Mouse (Mus musculus) heart, embryonic 14.5 days (tissue): ENCODE results near the gene Pdpn. TPM values are rescaled to one million over a fixed set of nuclear protein-coding genes. Genes with fewer than 3 reads are reported as not detected.

ENCODE experiments used
- ATAC-seq: fragments of 200-750 bp; cut with Nextera tagmentation; 2 replicates; pipeline ENCODE4 v1.8.0; 2017; ENCODE audit warnings: low read depth, moderate TSS enrichment; ENCODE audit not compliant: insufficient number of reproducible peaks, insufficient read depth, low FRiP score
- H3K27ac ChIP-seq, 2 experiments: fragments of 200-500 bp in 1 of 2; fragments of 300-500 bp in 1 of 2; sonication (generic) in 1 of 2; replicated peaks in 1 of 2; 2 replicates each; pipeline ENCODE4 v1.5.1; 2012 to 2014; ENCODE audit warnings: low read depth in 2 of 2, low read length in 2 of 2, control low read depth in 1 of 2, mild to moderate bottlenecking in 1 of 2, mixed read lengths in 1 of 2; ENCODE audit not compliant: control insufficient read depth in 1 of 2, insufficient read depth in 1 of 2
- H3K27me3 ChIP-seq: fragments of 300-500 bp; sonication (generic); 2 replicates; pipeline ENCODE4 v1.6.1; 2014; ENCODE audit warnings: mild to moderate bottlenecking, low read length, control low read depth; ENCODE audit not compliant: control insufficient read depth, insufficient read depth
- H3K36me3 ChIP-seq: fragments of 300-500 bp; sonication (generic); 2 replicates; pipeline ENCODE4 v1.6.1; 2014; ENCODE audit warnings: mild to moderate bottlenecking, control low read depth, low read length, mixed read lengths; ENCODE audit not compliant: control insufficient read depth, insufficient read depth
- H3K4me1 ChIP-seq, 2 experiments: fragments of 200-500 bp in 1 of 2; fragments of 300-500 bp in 1 of 2; sonication (generic) in 1 of 2; 2 replicates each; pipeline ENCODE4 v1.6.1; 2012 to 2014; ENCODE audit warnings: low read length in 2 of 2, control low read depth in 1 of 2, mixed read lengths in 1 of 2; ENCODE audit not compliant: control insufficient read depth in 2 of 2, insufficient read depth in 2 of 2
- H3K4me2 ChIP-seq: fragments of 300-500 bp; sonication (generic); 2 replicates; pipeline ENCODE4 v1.6.1; 2014; ENCODE audit warnings: mild to moderate bottlenecking, low read length
- H3K4me3 ChIP-seq, 2 experiments: fragments of 200-500 bp in 1 of 2; fragments of 300-500 bp in 1 of 2; sonication (generic) in 1 of 2; 2 replicates each; pipeline ENCODE4 v1.5.1; 2012 to 2014; ENCODE audit warnings: low read length in 2 of 2, mild to moderate bottlenecking in 2 of 2, control low read depth in 1 of 2, low read depth in 1 of 2, moderate library complexity in 1 of 2; ENCODE audit not compliant: control insufficient read depth in 1 of 2, insufficient read depth in 1 of 2
- H3K9ac ChIP-seq: fragments of 300-500 bp; sonication (generic); 2 replicates; pipeline ENCODE4 v1.6.1; 2014; ENCODE audit warnings: mild to moderate bottlenecking, low read length
- H3K9me3 ChIP-seq: fragments of 300-500 bp; sonication (generic); 2 replicates; pipeline ENCODE4 v1.6.1; 2016; ENCODE audit warnings: low read length, control low read depth; ENCODE audit not compliant: control insufficient read depth
- WGBS: fragments of 180-500 bp; shearing (Covaris S2); extraction: QIAGEN DNeasy Blood & Tissue Kit; methylation state at CpG from one replicate; pipeline ENCODE4 v1.1.7; 2014; 5-methylcytosine and 5-hydroxymethylcytosine counted together
- polyA plus RNA-seq: library from polyadenylated mRNA; unstranded; fragments of >200 nt; fragmentation: Nextera tagmentation; extraction: Ambion mirVana; gene quantifications from 2 replicates; pipeline ENCODE4 v1.2.1, GENCODE M21; 2014

Pdpn gene
- polyA plus RNA-seq, 1 experiment from 2014 or later = 26.9 TPM

DNA sequence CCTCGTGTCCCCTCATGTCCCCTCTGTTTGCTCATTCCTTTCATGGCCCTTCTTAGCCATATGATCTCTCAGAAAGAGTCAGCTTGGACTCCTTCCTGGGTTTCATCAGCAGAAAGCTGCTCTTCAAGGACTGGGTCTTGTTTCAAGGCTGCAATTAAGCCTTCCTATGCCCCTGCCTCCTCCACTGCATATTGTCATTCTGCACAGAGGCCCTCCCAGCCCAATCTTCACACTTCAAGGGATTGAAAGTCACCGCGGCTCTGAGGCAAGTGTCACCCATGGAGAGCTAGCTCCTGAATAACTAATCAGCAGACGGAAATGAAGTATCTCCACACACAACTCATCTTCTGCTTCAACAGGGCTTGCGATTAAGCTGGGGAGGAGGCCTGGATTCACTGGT is 34.8 kb upstream of the Pdpn start:
- 41% methylated on average over 5 of the region's 5 CpGs for WGBS

GRCm38 (mm10) chr4:143331787-143332186 is 32.4 kb upstream of the Pdpn start:
- H3K4me3 ChIP-seq = no peak overlapping the region
- H3K27me3 ChIP-seq = no peaks in the 10 kb centered on the region
- H3K9ac ChIP-seq = no peak overlapping the region
- 78% methylated on average over 1 of the region's 1 CpGs for WGBS
- H3K4me2 ChIP-seq = no peak overlapping the region
- no peak overlapping the region for H3K27ac ChIP-seq
- H3K36me3 ChIP-seq = no peaks in the 10 kb centered on the region
- no peaks in the 10 kb centered on the region for H3K9me3 ChIP-seq
- peaks cover 0 to 2% of the 10 kb centered on the region in 2 experiments; a peak in 1 of 4 replicates for H3K4me1 ChIP-seq
- ATAC-seq = no peak

More for the DNA sequence above, 34.8 kb upstream of the Pdpn start:
- no peaks in the 10 kb centered on the region for H3K9me3 ChIP-seq
- no peak overlapping the region for H3K9ac ChIP-seq
- no peak for ATAC-seq
- H3K36me3 ChIP-seq = no peaks in the 10 kb centered on the region
- no peak overlapping the region for H3K4me2 ChIP-seq
- H3K27me3 ChIP-seq = no peaks in the 10 kb centered on the region
- H3K4me1 ChIP-seq = peaks cover 0 to 2% of the 10 kb centered on the region in 2 experiments; a peak in 1 of 4 replicates
- H3K27ac ChIP-seq = no peak overlapping the region
- H3K4me3 ChIP-seq = no peak overlapping the region

GRCm38 (mm10) chr4:143330566-143330965 is 31.2 kb upstream of the Pdpn start:
- no peak for ATAC-seq
- no peak overlapping the region for H3K27ac ChIP-seq
- H3K27me3 ChIP-seq = no peaks in the 10 kb centered on the region
- H3K9ac ChIP-seq = no peak overlapping the region
- no peak overlapping the region for H3K4me2 ChIP-seq
- no peaks in the 10 kb centered on the region for H3K36me3 ChIP-seq
- WGBS = 16% methylated on average over 9 of the region's 9 CpGs
- no peaks in the 10 kb centered on the region for H3K9me3 ChIP-seq
- H3K4me3 ChIP-seq = no peak overlapping the region
- peaks cover 0 to 2% of the 10 kb centered on the region in 2 experiments; a peak in 1 of 4 replicates for H3K4me1 ChIP-seq

DNA sequence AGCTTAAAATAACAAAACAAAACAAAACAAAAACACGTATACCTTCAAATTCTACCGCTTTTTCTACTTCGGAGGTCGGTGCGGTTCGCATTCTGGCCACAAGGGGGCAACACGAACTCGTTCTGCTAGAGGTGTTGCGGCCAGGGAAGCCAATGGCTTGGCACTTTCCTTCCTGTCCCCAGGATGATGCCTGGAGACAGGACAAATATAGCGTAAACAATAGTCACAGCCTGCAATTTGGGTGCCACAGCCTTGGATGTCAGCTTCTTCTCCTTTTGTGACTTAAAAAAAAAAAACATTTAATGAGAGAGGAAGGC is 26.2 kb upstream of the Pdpn start:
- Histone ChIP-seq H3K9ac (peak overlapping the region; percentile 62), H3K4me3 (peak overlapping the region; percentile 38 to 49), H3K36me3 (no peaks in the 10 kb centered on the region), H3K27me3 (no peaks in the 10 kb centered on the region), H3K9me3 (no peaks in the 10 kb centered on the region), H3K4me2 (peak overlapping the region; percentile 72), H3K4me1 (peaks cover 2 to 6% of the 10 kb centered on the region in 2 experiments; a peak in 1 of 4 replicates), H3K27ac (no peak overlapping the region)
- no peak for ATAC-seq
- 2% methylated on average over 10 of the region's 10 CpGs for WGBS

GRCm38 (mm10) chr4:143324925-143325624 is 25.7 kb upstream of the Pdpn start:
- 17% methylated on average over 15 of the region's 15 CpGs for WGBS
- H3K27ac ChIP-seq = no peak overlapping the region
- H3K36me3 ChIP-seq = no peaks in the 10 kb centered on the region
- peak overlapping the region; percentile 72 for H3K4me2 ChIP-seq
- peak overlapping the region; percentile 62 for H3K9ac ChIP-seq
- no peaks in the 10 kb centered on the region for H3K27me3 ChIP-seq
- no peak for ATAC-seq
- H3K4me1 ChIP-seq = peaks cover 2 to 6% of the 10 kb centered on the region in 2 experiments; a peak in 1 of 4 replicates
- H3K4me3 ChIP-seq = peak overlapping the region; percentile 38 to 49
- no peaks in the 10 kb centered on the region for H3K9me3 ChIP-seq

- no peaks in the 10 kb centered on the region for H3K27me3 ChIP-seq
- WGBS = 22% methylated on average over 9 of the region's 11 CpGs
- H3K4me1 ChIP-seq = peaks cover 2 to 6% of the 10 kb centered on the region in 2 experiments; a peak in 1 of 4 replicates
- no peak for ATAC-seq
- no peak overlapping the region for H3K27ac ChIP-seq
- H3K4me3 ChIP-seq = no peak overlapping the region
- H3K9me3 ChIP-seq = no peaks in the 10 kb centered on the region
- no peak overlapping the region; the same call in 1 of the 2 replicates for H3K9ac ChIP-seq
- H3K36me3 ChIP-seq = no peaks in the 10 kb centered on the region
- H3K4me2 ChIP-seq = peak overlapping the region; percentile 72
Measured at GRCm38 (mm10) chr4:143324176-143324924, 25.0 kb upstream of the Pdpn start.

DNA sequence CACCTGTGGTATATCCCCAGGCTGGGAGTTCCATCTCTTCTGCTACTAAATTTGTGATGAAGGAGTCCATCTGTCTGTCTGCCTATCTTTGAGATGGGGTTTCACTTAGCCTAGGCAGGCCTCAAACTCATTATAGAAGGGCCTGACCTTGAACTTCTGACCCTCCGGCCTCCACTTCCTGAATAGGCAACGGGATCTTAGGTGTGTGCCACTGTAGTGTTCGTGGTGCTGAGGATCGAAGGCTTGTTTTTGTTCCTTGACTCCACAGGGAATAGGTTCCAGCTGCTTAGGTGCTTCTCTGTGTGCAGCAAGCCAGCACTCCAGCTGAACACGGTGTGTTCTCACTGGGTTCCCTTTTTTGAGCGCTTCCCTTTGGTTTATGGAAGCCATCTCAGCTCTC is 13.9 kb upstream of the Pdpn start:
- no peaks in the 10 kb centered on the region for H3K36me3 ChIP-seq
- no peak overlapping the region for H3K4me3 ChIP-seq
- H3K9me3 ChIP-seq = no peaks in the 10 kb centered on the region
- no peak overlapping the region for H3K27ac ChIP-seq
- WGBS = 77% methylated on average over 6 of the region's 6 CpGs
- no peak overlapping the region for H3K9ac ChIP-seq
- no peaks in the 10 kb centered on the region for H3K4me1 ChIP-seq
- no peak overlapping the region for H3K4me2 ChIP-seq
- ATAC-seq = no peak
- no peaks in the 10 kb centered on the region for H3K27me3 ChIP-seq
